Mouse (Mus musculus): Measurements from ENCODE around the gene Pop7.
A peak's percentile ranks its signal among the peaks of the same experiment; 100 is the strongest.

The Pop7 gene

DNA sequence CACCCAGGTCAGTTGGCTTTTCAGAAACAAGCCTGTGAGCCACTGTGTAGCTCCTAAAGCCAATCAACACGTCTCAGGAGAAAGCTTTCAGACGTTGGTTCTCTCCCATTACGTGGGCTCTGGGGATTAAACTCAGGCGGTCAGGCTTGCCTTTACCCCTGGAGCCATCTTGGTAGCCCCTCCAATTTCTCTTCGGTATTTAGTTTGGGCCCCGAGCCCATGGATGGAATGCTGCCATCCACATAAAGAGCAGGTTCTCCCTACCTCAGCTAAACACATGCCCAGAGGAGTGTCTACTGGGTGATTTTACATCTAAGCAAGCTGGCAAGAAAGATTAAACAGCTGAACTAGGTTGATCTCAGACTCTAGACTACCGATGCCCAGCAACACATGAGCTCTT lies 2.1 kb downstream of the Pop7 start:
- no peak for DNase-seq (ENCODE audit: low spot score in 2 of 2)

DNA sequence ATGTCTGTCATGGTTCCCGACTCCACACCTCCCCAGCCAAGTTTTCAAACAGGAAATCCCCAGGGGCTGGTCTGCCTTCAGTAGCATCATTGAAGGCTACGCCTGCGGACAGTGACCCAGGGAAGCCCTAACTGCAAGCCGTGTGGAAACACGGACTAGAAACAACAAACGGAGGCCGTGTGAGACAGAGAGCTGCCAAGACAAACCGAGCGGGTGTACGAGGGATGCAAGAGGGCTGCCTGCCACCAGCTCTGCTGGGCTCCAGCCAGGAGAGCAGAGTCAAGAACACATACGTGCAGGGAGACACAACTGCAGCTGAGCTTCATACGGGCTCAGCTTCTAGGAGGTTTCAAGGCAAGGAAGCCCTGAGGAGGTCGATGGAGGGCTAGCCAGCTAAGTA lies 8.5 kb downstream of the Pop7 start:
- no peak for DNase-seq (ENCODE audit: low spot score in 2 of 2)

DNA sequence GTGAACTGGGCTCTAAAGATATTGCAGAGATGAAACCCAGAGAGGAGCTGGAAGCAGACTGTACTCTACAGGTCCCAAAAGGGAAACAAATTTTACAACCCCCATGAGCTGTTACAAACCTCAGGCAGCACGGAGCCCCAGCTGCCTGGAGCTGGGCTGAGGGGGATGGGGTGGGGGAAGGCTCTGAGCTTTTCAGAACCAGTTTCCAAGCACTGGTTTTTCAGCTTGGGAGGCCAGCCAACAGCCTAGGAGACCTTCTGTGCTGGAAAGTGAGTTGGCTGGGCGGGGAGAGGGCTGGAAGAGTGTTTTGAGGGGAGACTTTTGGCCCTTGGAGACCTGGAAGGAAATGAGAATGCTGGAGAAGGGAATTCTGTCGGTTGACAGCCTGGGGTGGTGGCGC lies 10.8 kb downstream of the Pop7 start:
- no peak for DNase-seq (ENCODE audit: low spot score in 2 of 2)

DNA sequence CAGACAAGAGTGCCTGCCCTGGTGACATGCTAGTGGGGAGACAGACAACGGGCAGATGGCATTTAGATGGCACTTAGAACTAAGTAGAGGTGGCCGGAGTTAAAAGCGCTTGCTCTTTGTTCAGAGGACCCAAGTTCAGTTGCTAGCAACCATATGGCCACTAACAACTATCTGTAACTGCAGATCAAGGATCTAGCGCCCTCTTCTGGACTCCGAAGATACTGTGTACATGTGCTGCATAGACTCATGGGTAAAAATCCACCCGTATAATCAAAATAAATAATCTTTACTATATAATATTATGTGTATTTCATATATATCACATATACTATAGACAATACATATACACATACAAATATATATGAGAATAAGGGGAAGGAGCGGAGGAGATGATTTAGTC lies 14.7 kb downstream of the Pop7 start:
- DNase-seq (ENCODE audit: low spot score in 2 of 2) = no peak

DNA sequence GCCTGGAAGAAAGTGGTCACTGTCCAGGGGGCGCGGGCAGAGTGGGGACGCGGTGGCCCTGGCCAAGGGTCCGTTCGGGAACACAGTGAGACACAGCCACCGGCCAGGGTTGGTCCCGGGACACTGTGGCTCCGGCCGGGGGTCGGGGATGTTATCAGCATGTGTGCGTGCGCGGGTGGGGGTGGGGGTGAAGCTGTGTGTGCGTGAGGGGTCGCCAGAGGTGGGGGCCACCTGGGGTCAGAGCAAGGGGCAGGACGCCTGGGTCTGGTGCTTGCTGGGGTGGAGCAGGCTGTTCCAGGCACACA lies 16.5 kb downstream of the Pop7 start:
- no peak for DNase-seq (ENCODE audit: low spot score in 2 of 2)

DNA sequence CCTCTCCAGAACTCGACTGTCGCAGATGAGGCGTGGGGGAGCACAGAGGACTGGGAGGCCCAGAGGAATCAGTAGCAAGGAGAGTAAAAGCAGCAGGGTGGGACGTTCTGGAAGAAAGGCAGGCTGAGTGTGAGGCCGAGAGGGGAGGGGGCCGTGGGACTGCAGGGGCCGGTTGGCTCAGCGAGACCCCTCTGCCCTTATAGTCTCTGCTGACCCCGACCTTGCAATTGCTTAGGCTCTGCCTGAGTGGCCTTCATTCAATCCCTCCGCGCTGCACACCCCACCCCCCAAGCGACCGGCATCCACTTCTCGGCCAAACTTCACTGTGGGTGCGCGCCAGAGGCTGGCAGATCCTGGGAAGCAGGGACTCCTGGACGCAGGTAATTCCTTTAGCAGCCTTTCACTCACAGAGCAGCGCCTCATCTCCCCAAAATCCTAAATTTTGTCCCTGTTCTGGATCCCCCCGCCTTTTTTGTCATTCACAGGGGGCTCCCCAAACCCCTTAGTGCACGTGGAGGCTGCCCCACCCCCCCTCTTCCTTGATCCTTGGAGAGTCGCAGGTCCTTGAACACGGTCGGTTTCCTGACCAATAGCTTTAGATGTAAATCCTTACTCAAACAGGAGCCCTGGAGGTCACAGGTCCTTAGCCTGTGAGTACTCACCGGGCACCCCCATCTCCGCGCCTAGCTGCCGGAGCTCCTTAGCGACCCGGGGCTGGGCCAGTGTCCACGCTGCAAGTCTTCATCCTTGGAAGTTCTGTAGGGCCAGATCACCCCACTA lies 17.1 kb downstream of the Pop7 start:
- no peak for DNase-seq (ENCODE audit: low spot score in 2 of 2)

DNA sequence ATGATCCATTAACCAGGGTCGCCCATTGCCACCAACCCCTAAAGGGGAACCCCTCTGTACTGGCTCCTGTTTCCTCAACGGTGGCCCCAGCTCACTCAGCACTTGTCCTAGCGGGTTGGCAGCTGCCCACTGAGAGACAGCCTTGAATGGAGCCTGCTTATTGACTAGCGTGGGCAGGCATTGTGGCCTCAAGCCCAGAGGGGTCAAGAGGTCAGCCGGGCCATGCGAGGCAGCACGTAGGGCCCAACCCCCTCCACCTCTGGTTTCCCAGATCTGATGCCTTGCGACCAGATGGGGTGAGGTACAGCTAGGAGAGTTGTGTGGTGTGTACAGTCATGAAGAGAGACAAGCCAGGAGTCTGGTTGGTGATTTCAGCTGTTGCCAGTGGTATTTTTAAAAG lies 20.4 kb downstream of the Pop7 start:
- DNase-seq (ENCODE audit: low spot score in 2 of 2) = no peak

DNA sequence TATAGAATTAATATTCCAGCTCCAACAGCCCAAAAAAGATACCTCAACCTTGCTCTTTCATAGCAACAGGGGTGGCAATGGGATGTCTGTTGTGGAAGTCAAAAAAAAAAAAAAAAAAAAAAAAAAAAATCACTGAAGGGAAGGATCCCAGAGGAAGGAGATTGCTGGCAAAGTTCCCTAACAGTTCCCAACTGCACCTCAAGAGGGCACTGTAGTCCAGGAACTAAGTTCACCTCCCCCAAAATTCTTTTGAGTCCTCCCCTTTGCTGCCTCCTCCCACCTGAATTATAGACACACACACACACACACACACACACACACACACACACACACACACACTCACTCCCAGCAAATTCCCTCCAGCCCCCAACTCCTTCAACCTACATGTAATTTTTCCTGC lies 21.2 kb downstream of the Pop7 start:
- DNase-seq (ENCODE audit: low spot score in 2 of 2) = peak in 1 of 2 experiments; percentile 88

DNA sequence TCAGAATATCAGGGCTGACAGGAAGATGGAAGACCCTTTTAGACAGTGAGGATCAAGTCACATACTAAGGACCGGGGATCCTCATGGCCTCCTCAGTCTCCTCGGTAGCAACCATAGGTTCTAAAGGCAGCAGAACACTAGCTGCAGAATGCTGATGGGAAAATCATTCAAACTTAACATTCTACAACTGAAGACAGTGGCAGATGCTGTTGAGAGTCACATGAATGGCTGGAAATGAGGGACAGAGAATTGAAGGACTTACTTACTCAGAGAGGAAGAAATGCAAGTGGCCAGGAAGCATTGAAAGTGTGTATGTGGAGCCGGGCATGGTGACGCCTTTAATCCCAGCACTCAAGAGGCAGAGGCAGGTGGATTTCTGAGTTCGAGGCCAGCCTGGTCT lies 25.4 kb downstream of the Pop7 start, which contains the start of gene Zan:
Gene Zan (minus strand): TSS at position 101 of the 400 bp plus-strand sequence.
- DNase-seq (ENCODE audit: low spot score in 2 of 2) = no peak

DNA sequence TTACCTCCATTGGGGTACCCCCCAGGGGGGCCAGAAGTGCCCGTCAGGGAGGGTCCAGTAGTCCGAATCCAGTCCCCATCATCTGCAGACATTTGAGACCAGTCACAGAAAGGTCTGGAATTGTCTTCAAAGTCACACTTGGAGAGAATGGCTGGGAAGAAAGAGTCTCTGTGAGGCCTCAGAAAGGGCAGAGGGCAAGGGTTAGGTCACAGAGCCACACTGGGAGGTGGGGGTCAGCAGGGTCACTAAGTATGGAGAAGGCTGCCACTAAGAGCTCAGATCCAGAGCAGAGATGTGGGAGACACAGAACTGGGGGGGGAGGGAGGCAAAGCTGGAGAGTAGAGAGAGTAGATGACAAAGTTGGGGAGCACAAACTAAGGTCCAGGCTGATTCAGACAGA lies 28.0 kb downstream of the Pop7 start:
- no peak for DNase-seq (ENCODE audit: low spot score in 2 of 2)

DNA sequence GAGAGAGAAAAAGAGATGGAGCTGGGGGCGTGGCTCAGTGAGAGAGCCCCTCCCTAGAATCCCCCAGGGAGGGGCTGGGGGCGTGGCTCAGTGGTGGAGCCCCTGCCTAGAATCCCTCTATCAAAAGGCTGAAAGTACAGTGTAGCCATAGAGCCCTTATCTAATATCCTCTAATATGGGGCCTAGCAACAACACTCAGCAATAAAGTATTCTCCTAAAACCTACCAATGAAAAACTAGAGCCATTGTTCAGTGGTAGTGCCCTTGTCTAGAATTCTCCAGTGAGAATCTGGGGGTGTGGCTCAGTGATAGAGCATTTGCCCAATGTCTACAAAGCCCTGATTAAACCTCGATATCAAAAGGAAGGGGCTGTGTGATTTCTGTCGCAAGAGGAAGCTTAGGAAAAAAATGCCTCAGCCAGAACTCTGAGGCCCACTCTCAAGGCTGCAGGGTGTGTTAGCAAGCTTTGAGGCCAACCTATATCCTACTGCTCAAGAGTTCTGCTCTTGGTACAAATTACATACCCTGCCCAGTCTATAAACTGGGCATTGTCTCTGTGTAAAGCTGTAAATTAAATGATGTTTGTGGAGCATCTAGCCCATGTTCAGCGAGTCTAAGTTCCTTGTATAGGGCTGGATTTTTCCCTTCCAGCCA lies 29.9 kb downstream of the Pop7 start:
- no peak for DNase-seq (ENCODE audit: low spot score in 2 of 2)

DNA sequence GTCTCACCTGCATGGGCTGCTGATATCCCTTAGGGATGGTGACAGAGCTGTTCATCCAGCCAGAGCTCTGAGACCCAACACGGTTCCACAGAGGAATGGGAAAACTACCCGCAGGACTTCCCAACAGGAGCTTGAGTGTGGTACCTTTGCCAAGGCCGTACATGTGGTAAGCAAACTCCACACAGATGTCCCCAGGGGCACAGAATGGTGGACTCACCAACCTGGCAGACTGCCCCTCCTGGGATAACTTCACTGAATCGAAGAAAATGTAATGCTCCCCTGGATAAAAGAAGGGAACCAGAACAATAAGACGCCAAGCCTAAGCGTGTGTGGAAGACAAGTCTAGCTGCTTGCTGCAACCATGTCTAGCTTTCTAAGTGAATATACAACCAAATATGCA lies 35.4 kb downstream of the Pop7 start:
- no peak for DNase-seq (ENCODE audit: low spot score in 2 of 2)

DNA sequence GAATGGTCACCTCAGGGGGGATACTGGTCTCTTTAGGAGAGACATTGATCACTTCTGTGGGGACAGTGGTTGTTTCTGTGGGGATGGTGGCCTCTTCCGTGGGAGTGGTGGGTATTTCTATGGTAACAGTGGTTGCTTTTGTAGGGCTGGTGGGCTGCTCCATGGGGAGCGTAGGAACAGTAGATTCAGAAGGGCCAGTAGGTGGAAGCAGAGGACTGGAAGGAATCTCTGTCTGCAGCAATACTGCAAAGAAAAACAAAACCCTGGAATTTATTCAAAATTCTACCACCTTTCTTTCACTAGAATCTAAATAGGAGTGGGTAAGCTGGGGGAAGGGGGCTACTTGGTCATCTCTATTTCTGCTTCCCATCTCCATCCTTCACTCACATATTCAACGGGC lies 37.3 kb downstream of the Pop7 start:
- peak in 1 of 2 experiments; percentile 5 for DNase-seq (ENCODE audit: low spot score in 2 of 2)

DNA sequence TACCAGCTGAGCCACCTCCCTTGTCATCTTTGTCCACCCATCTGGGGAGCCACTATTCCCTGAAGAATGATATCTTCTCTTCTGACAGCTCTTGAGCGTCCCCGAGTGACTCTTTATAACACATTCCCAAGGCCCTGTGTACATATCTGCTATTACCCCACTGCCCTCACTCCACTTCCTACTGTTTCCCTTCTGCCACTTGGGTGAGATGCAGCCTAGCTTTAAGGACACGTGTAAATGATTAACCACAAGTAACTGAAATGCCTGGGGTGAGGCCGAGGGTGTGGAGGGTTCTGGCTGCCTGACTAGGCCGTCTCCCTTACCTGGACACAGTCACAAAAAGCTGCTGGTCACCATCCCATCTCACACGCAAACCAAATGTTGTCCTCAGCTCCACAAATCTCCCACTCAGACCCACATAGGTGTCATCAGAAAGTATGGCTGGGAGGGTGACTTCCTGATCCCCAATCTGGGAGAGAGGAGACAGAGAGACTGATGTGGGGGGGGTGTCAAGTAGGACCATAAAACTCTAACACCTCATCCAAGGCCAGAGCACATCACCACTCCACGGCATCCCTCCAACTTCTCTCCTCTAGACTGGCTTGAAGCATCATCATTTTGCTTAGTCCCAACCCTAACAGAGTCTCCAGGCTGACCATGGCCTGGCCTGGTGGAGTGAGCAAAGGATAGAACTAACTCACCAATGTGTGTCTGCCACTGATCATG lies 46.3 kb downstream of the Pop7 start:
- DNase-seq (ENCODE audit: low spot score in 2 of 2) = no peak

DNA sequence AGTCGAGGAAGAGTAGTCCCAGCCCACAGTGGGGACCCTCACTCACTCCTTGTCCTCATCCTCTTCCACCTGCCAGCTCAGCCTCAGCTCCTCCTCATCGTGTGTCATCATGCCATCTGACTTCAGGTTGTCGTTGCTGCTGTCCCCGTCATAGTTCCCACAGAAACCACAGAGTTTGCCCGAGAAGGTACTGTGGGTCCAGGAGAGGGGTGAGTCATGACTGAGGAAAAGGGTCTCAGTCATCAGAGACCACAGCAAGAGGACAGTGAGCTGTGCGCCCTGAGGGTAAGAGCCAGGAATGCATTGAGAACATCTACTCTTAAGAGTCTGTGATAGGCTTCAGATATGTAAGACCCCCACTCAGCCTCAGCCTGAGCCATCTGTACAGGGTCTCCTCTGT lies 47.1 kb downstream of the Pop7 start:
- no peak for DNase-seq (ENCODE audit: low spot score in 2 of 2)

All from left cerebral cortex, adult 9 months (tissue).